Mouse (Mus musculus) limb, embryonic 14.5 days (tissue): ENCODE measurements around the gene Slc38a8. TPM values are rescaled to one million over a fixed set of nuclear protein-coding genes. Genes with fewer than 3 reads are reported as not detected.

Experiments used
- ATAC-seq: fragments of 200-750 bp; cut with Nextera tagmentation; 2 replicates; pipeline ENCODE4 v1.8.0; 2017; ENCODE audit warnings: low read depth, moderate number of reproducible peaks, moderate TSS enrichment; ENCODE audit not compliant: low FRiP score
- DNase-seq: peaks from one replicate; pipeline ENCODE4 v3.0.0-alpha.2; 2015; ENCODE audit warnings: low spot score
- H3K27ac ChIP-seq: fragments of 300-500 bp; sonication (generic); replicated peaks from 2 replicates; pipeline ENCODE4 v1.5.1; 2014; ENCODE audit warnings: low read depth, mild to moderate bottlenecking, low read length, moderate library complexity, mixed read lengths
- H3K27me3 ChIP-seq: fragments of 300-500 bp; sonication (generic); 2 replicates; pipeline ENCODE4 v1.6.1; 2014; ENCODE audit warnings: low read length, mixed read lengths; ENCODE audit not compliant: control insufficient read depth, insufficient read depth
- H3K36me3 ChIP-seq: fragments of 300-500 bp; sonication (generic); 2 replicates; pipeline ENCODE4 v1.6.1; 2014; ENCODE audit warnings: mild to moderate bottlenecking, low read length, moderate library complexity, mixed read lengths; ENCODE audit not compliant: control insufficient read depth, insufficient read depth
- H3K4me1 ChIP-seq: fragments of 300-500 bp; sonication (generic); 2 replicates; pipeline ENCODE4 v1.6.1; 2014; ENCODE audit warnings: antibody characterized with exemption, low read length, mixed read lengths; ENCODE audit not compliant: control insufficient read depth, insufficient read depth
- H3K4me2 ChIP-seq: fragments of 300-500 bp; sonication (generic); replicated peaks from 2 replicates; pipeline ENCODE4 v1.6.1; 2014; ENCODE audit warnings: low read depth, mild to moderate bottlenecking, low read length, moderate library complexity; ENCODE audit not compliant: severe bottlenecking
- H3K4me3 ChIP-seq: fragments of 300-500 bp; sonication (generic); replicated peaks from 2 replicates; pipeline ENCODE4 v1.5.1; 2014; ENCODE audit warnings: low read length
- H3K9ac ChIP-seq: fragments of 300-500 bp; sonication (generic); 2 replicates; pipeline ENCODE4 v1.6.1; 2014; ENCODE audit warnings: mild to moderate bottlenecking, low read depth, low read length, moderate library complexity; ENCODE audit not compliant: severe bottlenecking
- H3K9me3 ChIP-seq: fragments of 300-500 bp; sonication (generic); 2 replicates; pipeline ENCODE4 v1.6.1; 2016; ENCODE audit warnings: low read length; ENCODE audit not compliant: control insufficient read depth
- POLR2A ChIP-seq: fragments of 200-500 bp; IDR thresholded peaks from 2 replicates; pipeline ENCODE4 v1.8.0; 2012; ENCODE audit warnings: inconsistent platforms, mild to moderate bottlenecking, moderate library complexity, borderline replicate concordance; ENCODE audit not compliant: insufficient read depth, insufficient read length; ENCODE audit errors: extremely low read depth
- WGBS: fragments of 180-500 bp; shearing (Covaris S2); extraction: QIAGEN DNeasy Blood & Tissue Kit; methylation state at CpG from one replicate; pipeline ENCODE4 v1.1.7; 2014; 5-methylcytosine and 5-hydroxymethylcytosine counted together
- polyA plus RNA-seq, 2 experiments: library from polyadenylated mRNA; depleted of rRNA in 1 of 2; stranded (reverse) in 1 of 2; unstranded in 1 of 2; fragments of >200 nt; fragmentation: Nextera tagmentation in 1 of 2; extraction: Ambion mirVana in 1 of 2; gene quantifications; 2 replicates each; pipeline versions ENCODE4 v1.2.1 to v1.2.3; 2012 to 2014

Gene Slc38a8
- polyA plus RNA-seq, 2 experiments: 0.29 TPM; not detected in 1

DNA sequence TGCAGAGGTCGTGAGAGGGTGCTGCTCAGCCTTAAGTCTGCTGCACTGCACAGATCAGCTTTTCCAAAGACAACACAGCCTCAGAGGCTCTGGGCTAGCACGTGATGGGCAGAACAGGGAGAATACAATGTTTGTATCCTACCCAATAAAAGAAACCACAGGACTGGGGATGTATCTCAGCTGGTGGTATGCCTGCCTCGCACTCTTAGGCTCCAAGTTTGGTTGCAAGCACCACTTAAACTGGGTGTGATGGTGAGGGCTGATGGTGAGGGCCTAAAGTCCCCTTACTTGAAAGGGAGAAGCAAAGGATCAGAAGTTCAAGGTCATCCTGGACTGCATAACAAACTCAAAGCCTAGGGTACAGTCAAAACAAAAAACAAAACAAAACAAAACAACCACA lies 43.1 kb upstream of the Slc38a8 start:
- ATAC-seq (no peak), DNase-seq (no peak)
- Histone ChIP-seq H3K9me3 (no peaks in the 10 kb centered on the region), H3K36me3 (peaks cover 75% of the 10 kb centered on the region), H3K27ac (no peak overlapping the region), H3K4me2 (no peak overlapping the region), H3K27me3 (no peaks in the 10 kb centered on the region), H3K4me1 (no peaks in the 10 kb centered on the region), H3K9ac (no peak overlapping the region), H3K4me3 (no peak overlapping the region)
- 76% methylated on average over 3 of the region's 3 CpGs for WGBS
- TF ChIP-seq POLR2A: no peak

GRCm38 (mm10) chr8:119531973-119532372 lies 30.5 kb upstream of the Slc38a8 start:
- no peak for TF ChIP-seq POLR2A
- Histone ChIP-seq H3K27ac (no peak overlapping the region), H3K36me3 (peaks cover 97% of the 10 kb centered on the region), H3K27me3 (no peaks in the 10 kb centered on the region), H3K9me3 (no peaks in the 10 kb centered on the region), H3K9ac (no peak overlapping the region), H3K4me1 (no peaks in the 10 kb centered on the region), H3K4me3 (no peak overlapping the region), H3K4me2 (no peak overlapping the region)
- DNase-seq (no peak), ATAC-seq (no peak)
- 89% methylated on average over 9 of the region's 9 CpGs for WGBS

DNA sequence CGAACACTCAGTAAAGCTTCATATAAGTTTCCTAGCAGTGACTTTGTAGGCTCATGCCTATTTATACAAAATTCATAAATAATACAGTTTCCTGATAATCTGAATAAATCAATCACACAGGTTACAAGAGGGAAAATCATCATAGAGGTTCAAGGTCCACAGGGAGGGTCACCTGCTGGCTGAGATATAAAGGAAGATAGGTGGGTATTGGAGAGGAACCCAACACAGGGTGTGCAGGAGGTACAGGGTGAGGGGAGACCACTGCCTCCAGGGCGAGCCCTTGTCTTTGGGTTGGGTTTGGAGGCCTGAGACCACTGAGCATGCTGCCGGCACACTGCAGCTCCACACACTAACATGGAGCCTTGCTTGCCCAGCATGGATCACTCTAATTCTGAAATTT lies 29.9 kb upstream of the Slc38a8 start:
- H3K9me3 ChIP-seq: no peaks in the 10 kb centered on the region
- no peak overlapping the region for H3K4me2 ChIP-seq
- TF ChIP-seq POLR2A: no peak
- no peaks in the 10 kb centered on the region for H3K4me1 ChIP-seq
- ATAC-seq: no peak
- no peak overlapping the region for H3K9ac ChIP-seq
- peaks cover 97% of the 10 kb centered on the region for H3K36me3 ChIP-seq
- H3K4me3 ChIP-seq: no peak overlapping the region
- H3K27ac ChIP-seq: no peak overlapping the region
- WGBS: 94% methylated on average over 3 of the region's 3 CpGs
- H3K27me3 ChIP-seq: no peaks in the 10 kb centered on the region
- DNase-seq: no peak

- WGBS: 81% methylated on average over 6 of the region's 6 CpGs
- ATAC-seq: no peak
Measured at GRCm38 (mm10) chr8:119530937-119531336, 29.4 kb upstream of the Slc38a8 start.

DNA sequence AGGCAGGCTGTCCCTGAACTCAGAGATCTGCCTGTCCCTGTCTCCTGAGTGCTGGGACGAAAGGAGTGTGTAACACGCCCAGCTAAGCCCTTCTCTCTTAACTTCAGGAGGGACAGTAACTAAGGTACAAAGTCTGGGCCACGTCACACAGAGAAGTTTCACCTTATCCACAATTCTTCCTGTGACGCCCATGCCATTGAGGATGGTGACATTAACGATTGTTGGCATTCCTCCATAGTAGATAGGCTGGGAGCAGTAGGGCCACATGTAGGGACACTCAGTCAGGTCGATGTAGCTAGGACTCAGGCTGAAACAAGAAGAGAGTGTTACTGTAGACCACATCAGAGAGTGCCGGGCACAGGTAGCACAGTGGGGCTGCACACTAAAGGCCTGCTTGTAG lies 27.3 kb upstream of the Slc38a8 start:
- 93% methylated on average over 7 of the region's 7 CpGs for WGBS
- H3K9ac ChIP-seq: no peak overlapping the region
- DNase-seq (no peak), ATAC-seq (no peak)
- H3K27ac ChIP-seq: no peak overlapping the region
- peaks cover 95% of the 10 kb centered on the region for H3K36me3 ChIP-seq
- H3K4me1 ChIP-seq: no peaks in the 10 kb centered on the region
- H3K4me2 ChIP-seq: no peak overlapping the region
- no peaks in the 10 kb centered on the region for H3K9me3 ChIP-seq
- TF ChIP-seq POLR2A: no peak
- H3K4me3 ChIP-seq: no peak overlapping the region
- H3K27me3 ChIP-seq: no peaks in the 10 kb centered on the region

More at GRCm38 (mm10) chr8:119530937-119531336, 29.4 kb upstream of the Slc38a8 start:
- Histone ChIP-seq H3K27ac (no peak overlapping the region), H3K4me3 (no peak overlapping the region), H3K36me3 (peaks cover 94% of the 10 kb centered on the region), H3K9ac (no peak overlapping the region), H3K4me1 (no peaks in the 10 kb centered on the region), H3K9me3 (no peaks in the 10 kb centered on the region), H3K4me2 (no peak overlapping the region), H3K27me3 (no peaks in the 10 kb centered on the region)
- no peak for TF ChIP-seq POLR2A
- no peak for DNase-seq

DNA sequence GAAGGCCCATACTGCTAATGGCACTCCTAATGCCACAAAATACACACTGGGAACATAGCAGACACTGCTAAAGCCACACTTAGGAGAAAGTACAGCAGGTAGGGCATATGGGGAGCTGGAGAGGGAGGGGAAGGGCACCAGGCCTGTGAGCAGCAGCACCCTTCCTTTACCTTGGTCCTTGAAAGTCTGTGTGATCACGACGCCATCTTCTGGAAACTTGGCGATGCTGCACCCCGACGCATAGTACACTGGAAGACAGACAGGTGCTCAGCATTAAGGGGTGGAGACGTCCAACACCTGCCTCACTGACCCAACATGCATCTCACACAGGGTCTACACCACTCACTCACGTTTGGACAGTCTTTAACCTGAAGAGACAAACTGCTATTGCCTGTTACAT lies 18.6 kb upstream of the Slc38a8 start:
- no peak for TF ChIP-seq POLR2A
- Histone ChIP-seq H3K27ac (no peak overlapping the region), H3K36me3 (peaks cover 97% of the 10 kb centered on the region), H3K4me3 (no peak overlapping the region), H3K4me1 (no peaks in the 10 kb centered on the region), H3K4me2 (no peak overlapping the region), H3K9me3 (no peaks in the 10 kb centered on the region), H3K27me3 (no peaks in the 10 kb centered on the region), H3K9ac (no peak overlapping the region)
- 74% methylated on average over 7 of the region's 7 CpGs for WGBS
- no peak for ATAC-seq
- DNase-seq: no peak
